Mouse (Mus musculus) liver, embryonic 14.5 days (tissue): Measurements from ENCODE around the gene Pcyt2.

ENCODE experiments used
- CTCF ChIP-seq: IDR thresholded peaks from 2 replicates; pipeline ENCODE4 v1.5.1; 2016; ENCODE audit warnings: antibody characterized with exemption, low read depth, control low read depth
- EP300 ChIP-seq: IDR thresholded peaks from 2 replicates; pipeline ENCODE4 v1.6.1; 2016; ENCODE audit warnings: antibody characterized with exemption, low read depth

- no peak for TF ChIP-seq CTCF
- no peak for TF ChIP-seq EP300
Observed at GRCm38 (mm10) chr11:120588531-120588930, 29.2 kb downstream of the Pcyt2 start.
